Mouse (Mus musculus) midbrain, postnatal 0 days (tissue): ENCODE data around the gene Kcnj8. TPM values are rescaled to one million over a fixed set of nuclear protein-coding genes. Genes with fewer than 3 reads are reported as not detected.

ENCODE experiments used
- ATAC-seq: fragments of 200-750 bp; cut with Nextera tagmentation; 2 replicates; pipeline ENCODE4 v1.8.0; 2017; ENCODE audit warnings: moderate number of reproducible peaks, mild to moderate bottlenecking, moderate TSS enrichment, moderate library complexity; ENCODE audit not compliant: low FRiP score
- DNase-seq: peaks from one replicate; pipeline ENCODE4 v3.0.0-alpha.2; 2015; ENCODE audit warnings: low spot score
- H3K27ac ChIP-seq: fragments of 300-500 bp; sonication (generic); 2 replicates; pipeline ENCODE4 v1.5.1; 2014; ENCODE audit warnings: low read depth, mild to moderate bottlenecking, low read length, mixed read lengths
- H3K27me3 ChIP-seq: fragments of 300-500 bp; sonication (generic); 2 replicates; pipeline ENCODE4 v1.6.1; 2014; ENCODE audit warnings: low read length, control low read depth, mixed read lengths; ENCODE audit not compliant: insufficient read depth
- H3K36me3 ChIP-seq: fragments of 300-500 bp; sonication (generic); 2 replicates; pipeline ENCODE4 v1.6.1; 2014; ENCODE audit warnings: low read length, control low read depth, mixed read lengths; ENCODE audit not compliant: insufficient read depth
- H3K4me1 ChIP-seq: fragments of 300-500 bp; sonication (generic); 2 replicates; pipeline ENCODE4 v1.6.1; 2014; ENCODE audit warnings: mild to moderate bottlenecking, control low read depth, antibody characterized with exemption, low read length, mixed read lengths; ENCODE audit not compliant: insufficient read depth
- H3K4me2 ChIP-seq: fragments of 300-500 bp; sonication (generic); 2 replicates; pipeline ENCODE4 v1.6.1; 2014; ENCODE audit warnings: low read depth, mild to moderate bottlenecking, low read length, mixed read lengths; ENCODE audit not compliant: poor library complexity, severe bottlenecking
- H3K4me3 ChIP-seq: fragments of 300-500 bp; sonication (generic); 2 replicates; pipeline ENCODE4 v1.5.1; 2014; ENCODE audit warnings: low read depth, mild to moderate bottlenecking, low read length, moderate library complexity
- H3K9ac ChIP-seq: fragments of 300-500 bp; sonication (generic); replicated peaks from 2 replicates; pipeline ENCODE4 v1.6.1; 2014; ENCODE audit warnings: mild to moderate bottlenecking, low read length, moderate library complexity, mixed read lengths; ENCODE audit not compliant: poor library complexity, severe bottlenecking
- H3K9me3 ChIP-seq: fragments of 300-500 bp; sonication (generic); 2 replicates; pipeline ENCODE4 v1.6.1; 2016; ENCODE audit warnings: low read length, control low read depth
- CTCF ChIP-seq: IDR thresholded peaks from 2 replicates; pipeline ENCODE4 v1.5.1; 2016; ENCODE audit warnings: antibody characterized with exemption, mild to moderate bottlenecking
- WGBS: fragments of 180-500 bp; shearing (Covaris S2); extraction: QIAGEN DNeasy Blood & Tissue Kit; methylation state at CpG from one replicate; pipeline ENCODE4 v1.1.7; 2014; 5-methylcytosine and 5-hydroxymethylcytosine counted together
- polyA plus RNA-seq: library from polyadenylated mRNA; unstranded; fragments of >200 nt; fragmentation: Nextera tagmentation; extraction: Ambion mirVana; gene quantifications from 2 replicates; pipeline ENCODE4 v1.2.1, GENCODE M21; 2015
- total RNA-seq: library from RNA; depleted of rRNA; stranded (reverse); fragments of >200 nt; gene quantifications from 2 replicates; pipeline ENCODE4 v1.2.3, GENCODE M21; 2014

Gene Kcnj8
- total and polyA plus RNA-seq, 2 experiments from 2014 or later, result 7.3 to 7.6 TPM

DNA sequence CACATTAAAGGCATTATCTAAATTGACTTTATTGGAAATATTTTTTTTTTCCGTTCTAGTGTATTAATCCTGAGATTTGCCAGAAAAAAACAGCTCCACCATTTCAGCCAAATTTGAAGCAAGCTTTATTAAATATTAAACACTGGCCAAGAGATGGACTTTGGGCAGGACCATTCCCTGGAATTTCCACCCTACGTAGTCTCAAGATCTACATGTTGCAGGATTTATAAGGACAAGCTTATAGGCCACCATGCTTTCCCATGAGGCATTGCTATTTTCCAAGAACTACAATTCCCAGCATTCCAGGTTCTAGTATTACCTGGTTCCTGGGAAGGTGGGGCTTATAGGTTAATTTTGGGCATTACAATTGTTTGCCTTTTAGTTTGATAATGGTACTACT, 38.7 kb downstream of the Kcnj8 start:
- Histone ChIP-seq H3K9ac (no peak overlapping the region), H3K9me3 (no peaks in the 10 kb centered on the region), H3K27me3 (no peaks in the 10 kb centered on the region), H3K4me3 (no peak overlapping the region), H3K4me2 (no peak overlapping the region), H3K4me1 (no peaks in the 10 kb centered on the region), H3K36me3 (no peaks in the 10 kb centered on the region), H3K27ac (no peak overlapping the region)
- ATAC-seq, result no peak
- WGBS, result 90% methylated on average over 2 of the region's 2 CpGs
- DNase-seq, result no peak
- no peak for TF ChIP-seq CTCF

DNA sequence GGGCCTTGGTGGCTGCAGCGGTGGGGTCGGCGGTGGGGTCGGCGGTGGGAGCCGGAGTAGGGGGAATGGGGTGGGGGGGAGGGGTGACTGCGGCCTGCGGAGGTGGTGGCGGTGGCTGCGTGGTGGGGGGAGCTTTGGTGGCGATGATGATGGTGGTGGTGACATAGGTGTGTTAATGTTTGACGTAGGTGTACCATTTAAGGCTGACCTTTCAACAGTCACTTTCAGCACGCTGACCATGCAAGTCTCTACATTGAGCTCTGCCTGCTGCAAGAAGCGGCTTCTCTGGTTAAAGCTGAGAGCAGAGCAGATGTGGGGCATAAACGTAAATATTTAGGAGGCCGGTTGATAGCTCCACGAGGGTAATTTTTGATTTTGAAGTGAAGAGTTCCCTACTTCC, 39.3 kb downstream of the Kcnj8 start:
- no peak for TF ChIP-seq CTCF
- no peak overlapping the region for H3K27ac ChIP-seq
- no peaks in the 10 kb centered on the region for H3K4me1 ChIP-seq
- no peak overlapping the region for H3K4me2 ChIP-seq
- no peak overlapping the region for H3K9ac ChIP-seq
- no peak overlapping the region for H3K4me3 ChIP-seq
- ATAC-seq, result no peak
- H3K9me3 ChIP-seq, result no peaks in the 10 kb centered on the region
- 97% methylated on average over 17 of the region's 17 CpGs for WGBS
- no peaks in the 10 kb centered on the region for H3K27me3 ChIP-seq
- no peak for DNase-seq
- no peaks in the 10 kb centered on the region for H3K36me3 ChIP-seq

DNA sequence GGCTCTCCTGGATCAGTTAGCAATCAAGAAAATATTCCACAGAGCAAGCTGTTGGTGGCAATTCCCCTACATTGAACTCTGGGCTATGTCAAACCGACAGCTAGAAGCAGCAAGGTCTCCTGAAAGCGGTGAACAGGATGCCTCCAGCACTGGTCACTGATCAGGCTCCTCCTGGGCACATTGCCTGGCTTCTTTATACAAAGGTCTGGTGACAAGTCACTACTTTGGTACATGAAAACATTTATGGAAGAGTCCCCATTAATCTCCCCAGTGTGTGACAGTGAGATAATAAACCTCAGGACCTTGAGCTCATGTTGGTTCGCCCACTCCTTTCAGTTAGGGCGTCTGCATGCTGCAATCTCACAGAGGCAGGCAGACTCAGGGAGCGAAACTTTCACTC, 41.0 kb downstream of the Kcnj8 start:
- no peak for DNase-seq
- no peak for TF ChIP-seq CTCF
- no peak for ATAC-seq
- H3K4me3 ChIP-seq, result no peak overlapping the region
- no peaks in the 10 kb centered on the region for H3K36me3 ChIP-seq
- 88% methylated on average over 5 of the region's 5 CpGs for WGBS
- H3K4me2 ChIP-seq, result no peak overlapping the region
- H3K27ac ChIP-seq, result no peak overlapping the region
- H3K9me3 ChIP-seq, result no peaks in the 10 kb centered on the region
- no peak overlapping the region for H3K9ac ChIP-seq
- H3K4me1 ChIP-seq, result no peaks in the 10 kb centered on the region
- H3K27me3 ChIP-seq, result no peaks in the 10 kb centered on the region

DNA sequence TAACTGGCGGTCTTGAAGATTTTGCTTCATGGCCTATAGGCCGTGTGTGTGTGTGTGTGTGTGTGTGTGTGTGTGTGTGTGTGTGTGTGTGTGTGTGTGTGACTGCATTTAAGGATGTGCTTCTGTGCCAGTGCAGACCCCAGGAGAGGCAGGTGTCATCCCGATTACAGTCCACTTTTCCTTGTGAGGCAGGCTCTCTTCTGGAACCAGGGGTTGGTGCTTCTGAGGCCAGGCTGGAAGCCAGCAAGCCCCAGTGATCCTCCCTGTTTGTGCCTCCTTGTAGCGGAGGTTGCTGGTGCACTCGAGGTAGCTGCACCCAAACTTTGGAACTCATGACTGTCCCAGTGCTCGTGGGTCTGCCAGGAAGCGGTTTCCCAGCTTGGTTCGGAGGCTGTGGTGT, 41.7 kb downstream of the Kcnj8 start:
- no peaks in the 10 kb centered on the region for H3K4me1 ChIP-seq
- no peak overlapping the region for H3K4me3 ChIP-seq
- H3K27ac ChIP-seq, result no peak overlapping the region
- no peak overlapping the region for H3K4me2 ChIP-seq
- 89% methylated on average over 8 of the region's 8 CpGs for WGBS
- no peaks in the 10 kb centered on the region for H3K27me3 ChIP-seq
- no peak overlapping the region for H3K9ac ChIP-seq
- ATAC-seq (no peak), DNase-seq (no peak)
- no peaks in the 10 kb centered on the region for H3K9me3 ChIP-seq
- no peak for TF ChIP-seq CTCF
- H3K36me3 ChIP-seq, result no peaks in the 10 kb centered on the region

DNA sequence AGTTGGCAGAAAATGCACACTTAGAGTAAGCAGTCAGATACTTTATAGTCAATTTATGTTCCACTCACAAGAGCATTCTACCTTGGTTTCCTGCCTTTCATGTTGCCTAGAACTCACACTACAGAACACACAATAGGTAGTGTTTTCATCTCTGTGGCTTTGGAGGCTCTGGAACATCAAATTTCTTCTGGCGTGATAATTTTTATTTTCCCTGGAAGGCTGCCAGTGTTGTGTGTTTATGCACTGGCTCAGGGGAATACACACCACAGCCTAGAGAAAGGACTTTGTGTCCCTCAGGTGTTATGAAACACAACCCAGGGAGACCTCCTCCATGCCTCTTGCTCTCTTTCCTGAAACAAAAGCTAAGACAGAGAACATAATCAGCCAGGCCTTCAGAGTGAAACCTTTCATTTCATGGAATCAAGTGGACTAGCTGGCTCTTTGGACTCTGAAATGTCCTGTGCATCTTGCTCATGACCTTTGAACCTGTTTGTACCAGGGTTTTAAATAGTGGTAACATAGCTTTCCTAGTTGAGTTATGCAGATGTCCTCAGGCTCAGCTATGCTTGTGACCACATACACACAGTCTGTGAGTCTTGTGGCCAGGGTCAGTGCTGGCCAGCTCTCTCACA, 43.4 kb downstream of the Kcnj8 start:
- Histone ChIP-seq H3K36me3 (no peaks in the 10 kb centered on the region), H3K4me2 (no peak overlapping the region), H3K4me1 (no peaks in the 10 kb centered on the region), H3K4me3 (no peak overlapping the region), H3K9ac (no peak overlapping the region), H3K9me3 (no peaks in the 10 kb centered on the region), H3K27ac (no peak overlapping the region), H3K27me3 (no peaks in the 10 kb centered on the region)
- TF ChIP-seq CTCF, result no peak
- WGBS, result 66% methylated on average over 1 of the region's 1 CpGs
- no peak for ATAC-seq
- DNase-seq, result no peak

DNA sequence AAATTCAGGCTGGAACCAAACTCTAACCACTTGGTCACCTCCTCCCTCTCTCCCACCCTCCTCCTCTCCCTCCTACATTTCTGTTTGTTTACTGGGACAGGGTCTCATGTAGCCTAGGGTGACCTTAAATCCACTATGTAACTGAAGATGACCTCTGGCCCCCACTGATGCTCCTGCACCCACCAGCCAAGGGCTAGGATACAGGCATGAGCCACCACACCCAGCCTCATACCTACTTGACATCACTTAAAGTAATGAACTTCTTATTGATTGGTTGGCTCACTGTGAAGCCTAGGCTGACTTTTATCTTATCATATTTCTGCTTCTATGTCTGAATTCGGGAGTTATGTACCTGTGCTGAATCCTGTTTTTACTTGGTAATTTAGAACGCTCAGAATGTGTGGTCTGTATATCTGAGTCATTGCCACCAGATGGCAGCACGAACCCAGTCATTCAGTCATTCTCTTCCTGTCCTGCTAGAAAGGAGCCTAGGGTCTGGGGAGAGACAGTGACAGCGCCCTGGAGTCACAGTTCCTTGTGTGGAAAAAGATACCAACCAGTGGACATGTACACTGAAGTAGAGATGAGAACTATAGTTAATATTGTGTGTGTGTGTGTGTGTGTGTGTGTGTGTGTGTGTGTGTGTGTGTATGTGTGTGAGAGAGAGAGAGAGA, 46.6 kb downstream of the Kcnj8 start:
- TF ChIP-seq CTCF, result peak; percentile 93
- H3K4me2 ChIP-seq, result no peak overlapping the region
- DNase-seq (peak; percentile 84), ATAC-seq (peak; percentile 86)
- WGBS, result 11% methylated on average over 4 of the region's 4 CpGs
- H3K27me3 ChIP-seq, result no peaks in the 10 kb centered on the region
- H3K4me1 ChIP-seq, result no peaks in the 10 kb centered on the region
- H3K36me3 ChIP-seq, result no peaks in the 10 kb centered on the region
- H3K4me3 ChIP-seq, result no peak overlapping the region
- H3K9me3 ChIP-seq, result no peaks in the 10 kb centered on the region
- no peak overlapping the region for H3K9ac ChIP-seq
- H3K27ac ChIP-seq, result no peak overlapping the region
